Mouse (Mus musculus): ENCODE data around the gene Ldlr. TPM values are rescaled to one million over a fixed set of nuclear protein-coding genes. Genes with fewer than 3 reads are reported as not detected.

Gene Ldlr
- 5.2 and 6.8 TPM in 2 replicates for polyA plus RNA-seq (2014; fragmentation: Nextera tagmentation; extraction: Ambion mirVana)

- H3K27me3 ChIP-seq (replicated peaks; ENCODE audit: control insufficient read depth, insufficient read depth, low read length) = no peaks in the 10 kb centered on the region
- under 1% methylated on average over 47 of the region's 47 CpGs for WGBS
Observed at GRCm38 (mm10) chr9:21723377-21724146, at the start of gene Ldlr. TSS of gene Ldlr (plus strand) at chr9:21723483.

DNA sequence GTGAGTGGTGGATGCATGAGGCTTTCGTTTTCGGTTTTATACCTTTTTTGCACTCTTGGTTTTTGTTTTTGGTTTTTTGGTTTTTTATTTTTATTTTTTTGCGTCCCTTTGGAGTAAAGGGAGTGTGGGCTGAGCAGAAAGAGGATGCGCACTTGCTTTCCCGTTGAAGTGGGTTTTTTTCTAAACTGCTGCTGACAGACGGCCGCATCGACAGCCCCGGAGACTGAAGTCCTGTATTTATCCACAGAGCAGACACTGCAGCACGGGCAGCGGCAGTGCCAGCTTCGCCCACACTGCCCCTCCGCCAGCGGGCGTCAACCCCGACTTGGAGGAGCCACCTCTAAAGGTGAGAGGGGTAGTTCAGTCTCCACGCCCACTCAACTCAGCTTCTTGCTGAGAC, 45.6 kb upstream of the Ldlr start:
- DNase-seq (ENCODE audit: low spot score) (no peak), ATAC-seq (no peak)
- no peaks in the 10 kb centered on the region for H3K27me3 ChIP-seq (replicated peaks; ENCODE audit: control insufficient read depth, insufficient read depth, low read length)
- H3K36me3 ChIP-seq (ENCODE audit: control insufficient read depth, insufficient read depth, low read length) = peaks cover 90% of the 10 kb centered on the region
- no peaks in the 10 kb centered on the region for H3K9me3 ChIP-seq (replicated peaks; ENCODE audit: control insufficient read depth, low read length)
- H3K27ac ChIP-seq (ENCODE audit: low read depth, low read length) = no peak overlapping the region
- no peaks in the 10 kb centered on the region for H3K4me1 ChIP-seq (ENCODE audit: control insufficient read depth, insufficient read depth, low read length)
- H3K4me2 ChIP-seq (ENCODE audit: low read length) = no peak overlapping the region
- H3K9ac ChIP-seq (ENCODE audit: low read length) = no peak overlapping the region
- no peak overlapping the region for H3K4me3 ChIP-seq (ENCODE audit: low read depth, low read length)
- 95% methylated on average over 17 of the region's 17 CpGs for WGBS

More at GRCm38 (mm10) chr9:21723377-21724146, at the start of gene Ldlr:
- H3K4me2 ChIP-seq (ENCODE audit: low read length) = peak within 1 kb of the TSS; percentile 78
- H3K9me3 ChIP-seq (replicated peaks; ENCODE audit: control insufficient read depth, low read length) = no peaks in the 10 kb centered on the region
- DNase-seq (ENCODE audit: low spot score) (peak; percentile 96), ATAC-seq (peak; percentile 84)
- H3K4me3 ChIP-seq (ENCODE audit: low read depth, low read length) = peak within 1 kb of the TSS; percentile 73
- H3K27ac ChIP-seq (ENCODE audit: low read depth, low read length) = peak within 1 kb of the TSS; percentile 91
- peak within 1 kb of the TSS; percentile 73 for H3K9ac ChIP-seq (ENCODE audit: low read length)
- H3K36me3 ChIP-seq (ENCODE audit: control insufficient read depth, insufficient read depth, low read length) = peaks cover 4% of the 10 kb centered on the region; the same call in 1 of the 2 replicates
- peaks cover 15% of the 10 kb centered on the region for H3K4me1 ChIP-seq (ENCODE audit: control insufficient read depth, insufficient read depth, low read length)

- H3K36me3 ChIP-seq (ENCODE audit: control insufficient read depth, insufficient read depth, low read length) = peaks cover 90% of the 10 kb centered on the region
- ATAC-seq = no peak
- DNase-seq (ENCODE audit: low spot score) = no peak
- no peaks in the 10 kb centered on the region for H3K9me3 ChIP-seq (replicated peaks; ENCODE audit: control insufficient read depth, low read length)
- H3K27me3 ChIP-seq (replicated peaks; ENCODE audit: control insufficient read depth, insufficient read depth, low read length) = no peaks in the 10 kb centered on the region
- no peaks in the 10 kb centered on the region for H3K4me1 ChIP-seq (ENCODE audit: control insufficient read depth, insufficient read depth, low read length)
- no peak overlapping the region for H3K27ac ChIP-seq (ENCODE audit: low read depth, low read length)
- 92% methylated on average over 4 of the region's 4 CpGs for WGBS
- H3K4me3 ChIP-seq (ENCODE audit: low read depth, low read length) = no peak overlapping the region
- no peak overlapping the region for H3K9ac ChIP-seq (ENCODE audit: low read length)
- H3K4me2 ChIP-seq (ENCODE audit: low read length) = no peak overlapping the region
Observed at GRCm38 (mm10) chr9:21680448-21680847, 42.8 kb upstream of the Ldlr start.

DNA sequence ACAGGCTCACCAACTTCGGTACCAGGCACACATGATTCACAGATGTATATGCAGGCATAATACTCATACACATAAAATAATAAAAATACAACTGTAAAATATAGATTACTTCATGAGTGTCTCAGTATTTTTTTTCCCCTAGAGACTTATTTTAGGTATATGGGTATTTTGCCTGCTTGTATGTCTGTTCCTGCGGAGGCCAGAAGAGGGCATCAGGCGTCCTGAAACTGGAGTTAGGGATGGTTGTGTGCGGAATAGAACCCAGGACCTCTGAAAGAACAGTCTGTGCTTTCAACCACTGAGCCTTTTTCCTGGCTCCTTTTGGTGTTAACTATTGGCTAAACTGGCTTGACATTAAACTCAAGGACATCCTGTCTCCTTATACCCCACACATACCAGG, 40.5 kb upstream of the Ldlr start:
- DNase-seq (ENCODE audit: low spot score) (no peak), ATAC-seq (no peak)
- no peaks in the 10 kb centered on the region for H3K27me3 ChIP-seq (replicated peaks; ENCODE audit: control insufficient read depth, insufficient read depth, low read length)
- peaks cover 90% of the 10 kb centered on the region for H3K36me3 ChIP-seq (ENCODE audit: control insufficient read depth, insufficient read depth, low read length)
- no peak overlapping the region for H3K4me3 ChIP-seq (ENCODE audit: low read depth, low read length)
- H3K9me3 ChIP-seq (replicated peaks; ENCODE audit: control insufficient read depth, low read length) = no peaks in the 10 kb centered on the region
- no peak overlapping the region for H3K4me2 ChIP-seq (ENCODE audit: low read length)
- H3K4me1 ChIP-seq (ENCODE audit: control insufficient read depth, insufficient read depth, low read length) = no peaks in the 10 kb centered on the region
- H3K27ac ChIP-seq (ENCODE audit: low read depth, low read length) = no peak overlapping the region
- no peak overlapping the region for H3K9ac ChIP-seq (ENCODE audit: low read length)
- WGBS = 83% methylated on average over 4 of the region's 4 CpGs

- no peak overlapping the region for H3K9ac ChIP-seq (ENCODE audit: low read length)
- H3K27ac ChIP-seq (ENCODE audit: low read depth, low read length) = no peak overlapping the region
- DNase-seq (ENCODE audit: low spot score) = no peak
- H3K4me1 ChIP-seq (ENCODE audit: control insufficient read depth, insufficient read depth, low read length) = no peaks in the 10 kb centered on the region
- WGBS = 81% methylated on average over 3 of the region's 3 CpGs
- no peaks in the 10 kb centered on the region for H3K27me3 ChIP-seq (replicated peaks; ENCODE audit: control insufficient read depth, insufficient read depth, low read length)
- no peak overlapping the region for H3K4me2 ChIP-seq (ENCODE audit: low read length)
- peaks cover 90% of the 10 kb centered on the region for H3K36me3 ChIP-seq (ENCODE audit: control insufficient read depth, insufficient read depth, low read length)
- no peak overlapping the region for H3K4me3 ChIP-seq (ENCODE audit: low read depth, low read length)
- ATAC-seq = no peak
- H3K9me3 ChIP-seq (replicated peaks; ENCODE audit: control insufficient read depth, low read length) = no peaks in the 10 kb centered on the region
Observed at GRCm38 (mm10) chr9:21683897-21684296, 39.4 kb upstream of the Ldlr start.

GRCm38 (mm10) chr9:21688554-21688953, 34.7 kb upstream of the Ldlr start:
- H3K27ac ChIP-seq (ENCODE audit: low read depth, low read length) = no peak overlapping the region
- no peak for DNase-seq (ENCODE audit: low spot score)
- WGBS = 91% methylated on average over 7 of the region's 7 CpGs
- H3K4me3 ChIP-seq (ENCODE audit: low read depth, low read length) = no peak overlapping the region
- no peak for ATAC-seq
- no peak overlapping the region for H3K4me2 ChIP-seq (ENCODE audit: low read length)
- H3K9me3 ChIP-seq (replicated peaks; ENCODE audit: control insufficient read depth, low read length) = no peaks in the 10 kb centered on the region
- H3K9ac ChIP-seq (ENCODE audit: low read length) = no peak overlapping the region
- H3K4me1 ChIP-seq (ENCODE audit: control insufficient read depth, insufficient read depth, low read length) = no peaks in the 10 kb centered on the region
- peaks cover 95% of the 10 kb centered on the region for H3K36me3 ChIP-seq (ENCODE audit: control insufficient read depth, insufficient read depth, low read length)
- no peaks in the 10 kb centered on the region for H3K27me3 ChIP-seq (replicated peaks; ENCODE audit: control insufficient read depth, insufficient read depth, low read length)

GRCm38 (mm10) chr9:21690031-21690430, 33.3 kb upstream of the Ldlr start:
- ATAC-seq (no peak), DNase-seq (ENCODE audit: low spot score) (no peak)
- no peak overlapping the region for H3K27ac ChIP-seq (ENCODE audit: low read depth, low read length)
- peaks cover 93% of the 10 kb centered on the region for H3K36me3 ChIP-seq (ENCODE audit: control insufficient read depth, insufficient read depth, low read length)
- H3K9me3 ChIP-seq (replicated peaks; ENCODE audit: control insufficient read depth, low read length) = no peaks in the 10 kb centered on the region
- H3K9ac ChIP-seq (ENCODE audit: low read length) = no peak overlapping the region
- H3K4me2 ChIP-seq (ENCODE audit: low read length) = no peak overlapping the region
- no peak overlapping the region for H3K4me3 ChIP-seq (ENCODE audit: low read depth, low read length)
- WGBS = 93% methylated on average over 3 of the region's 3 CpGs
- no peaks in the 10 kb centered on the region for H3K4me1 ChIP-seq (ENCODE audit: control insufficient read depth, insufficient read depth, low read length)
- H3K27me3 ChIP-seq (replicated peaks; ENCODE audit: control insufficient read depth, insufficient read depth, low read length) = no peaks in the 10 kb centered on the region

- no peak for ATAC-seq
- H3K36me3 ChIP-seq (ENCODE audit: control insufficient read depth, insufficient read depth, low read length) = peaks cover 91% of the 10 kb centered on the region
- no peak overlapping the region for H3K27ac ChIP-seq (ENCODE audit: low read depth, low read length)
- WGBS = 57% methylated on average over 2 of the region's 2 CpGs
- no peak overlapping the region for H3K4me3 ChIP-seq (ENCODE audit: low read depth, low read length)
- no peak overlapping the region for H3K4me2 ChIP-seq (ENCODE audit: low read length)
- peak; percentile 29 for DNase-seq (ENCODE audit: low spot score)
- no peaks in the 10 kb centered on the region for H3K9me3 ChIP-seq (replicated peaks; ENCODE audit: control insufficient read depth, low read length)
- no peaks in the 10 kb centered on the region for H3K27me3 ChIP-seq (replicated peaks; ENCODE audit: control insufficient read depth, insufficient read depth, low read length)
- no peaks in the 10 kb centered on the region for H3K4me1 ChIP-seq (ENCODE audit: control insufficient read depth, insufficient read depth, low read length)
- no peak overlapping the region for H3K9ac ChIP-seq (ENCODE audit: low read length)
Observed at GRCm38 (mm10) chr9:21691862-21692261, 31.4 kb upstream of the Ldlr start.

- no peak for DNase-seq (ENCODE audit: low spot score)
- H3K27ac ChIP-seq (ENCODE audit: low read depth, low read length) = no peak overlapping the region
- H3K4me3 ChIP-seq (ENCODE audit: low read depth, low read length) = no peak overlapping the region
- 100% methylated on average over 4 of the region's 4 CpGs for WGBS
- H3K4me1 ChIP-seq (ENCODE audit: control insufficient read depth, insufficient read depth, low read length) = no peaks in the 10 kb centered on the region
- H3K9ac ChIP-seq (ENCODE audit: low read length) = no peak overlapping the region
- H3K9me3 ChIP-seq (replicated peaks; ENCODE audit: control insufficient read depth, low read length) = no peaks in the 10 kb centered on the region
- no peak for ATAC-seq
- H3K36me3 ChIP-seq (ENCODE audit: control insufficient read depth, insufficient read depth, low read length) = peaks cover 91% of the 10 kb centered on the region
- H3K4me2 ChIP-seq (ENCODE audit: low read length) = no peak overlapping the region
- no peaks in the 10 kb centered on the region for H3K27me3 ChIP-seq (replicated peaks; ENCODE audit: control insufficient read depth, insufficient read depth, low read length)
Observed at GRCm38 (mm10) chr9:21692491-21692890, 30.8 kb upstream of the Ldlr start.
